Mouse (Mus musculus): ENCODE measurements around the gene Phf8. TPM values are rescaled to one million over a fixed set of nuclear protein-coding genes. Genes with fewer than 3 reads are reported as not detected.

Gene Phf8
- polyA plus RNA-seq, 1 experiment from 2014 or later = 17.6 TPM

DNA sequence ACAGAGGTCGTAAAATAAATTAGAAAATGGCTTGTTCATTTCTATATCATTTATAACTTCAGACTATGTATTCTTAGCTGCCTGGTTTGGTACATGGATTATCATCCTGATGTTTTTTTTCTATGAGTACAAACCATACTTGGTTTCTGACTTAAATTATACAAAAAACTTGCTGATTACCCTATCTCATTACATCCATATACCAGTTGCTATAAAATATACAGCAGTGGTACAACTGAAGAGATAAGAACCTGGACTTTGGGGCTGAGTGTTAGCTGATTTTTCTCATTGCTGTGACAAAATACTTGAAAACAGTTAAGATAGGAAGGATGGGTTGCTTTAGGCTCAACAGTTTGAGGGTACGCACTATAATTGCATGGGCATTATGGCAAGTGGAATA lies 6.8 kb upstream of the Phf8 start:
- Histone ChIP-seq H3K4me3 (ENCODE audit: low read depth, low read length) (no peak overlapping the region), H3K9ac (no peak overlapping the region), H3K4me2 (no peak overlapping the region), H3K27me3 (ENCODE audit: insufficient read depth, low read length) (no peaks in the 10 kb centered on the region), H3K9me3 (ENCODE audit: low read depth, low read length) (no peaks in the 10 kb centered on the region), H3K27ac (ENCODE audit: low read depth) (no peak overlapping the region), H3K4me1 (ENCODE audit: insufficient read depth) (no peaks in the 10 kb centered on the region), H3K36me3 (ENCODE audit: insufficient read depth) (no peaks in the 10 kb centered on the region)
- no peak for DNase-seq
- ATAC-seq (ENCODE audit: insufficient read depth) = no peak
- TF ChIP-seq CTCF (IDR thresholded peaks at IDR 0.05; ENCODE audit: low read depth) = no peak
- 87% methylated on average over 2 of the region's 2 CpGs for WGBS

DNA sequence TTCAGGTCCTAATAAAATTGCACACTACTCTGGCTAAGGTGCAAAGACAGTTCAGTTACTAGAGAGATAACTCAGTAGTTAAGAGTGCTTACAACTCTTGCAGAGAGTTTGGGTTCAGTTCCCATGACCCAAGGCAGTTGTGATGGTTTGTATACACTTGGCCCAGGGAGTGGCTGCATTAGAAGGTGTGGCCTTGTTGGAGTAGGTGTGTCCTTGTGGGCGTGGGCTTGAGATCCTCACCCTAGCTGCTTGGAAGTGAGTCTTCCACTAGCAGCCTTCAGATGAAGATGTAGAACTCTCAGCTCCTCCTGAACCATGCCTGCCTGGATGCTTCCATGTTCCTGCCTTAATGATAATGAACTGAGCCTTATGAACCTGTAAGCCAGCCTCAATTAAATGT lies 2.3 kb upstream of the Phf8 start:
- H3K4me1 ChIP-seq (ENCODE audit: insufficient read depth) = no peaks in the 10 kb centered on the region
- H3K4me3 ChIP-seq (ENCODE audit: low read depth, low read length) = no peak overlapping the region
- no peaks in the 10 kb centered on the region for H3K27me3 ChIP-seq (ENCODE audit: insufficient read depth, low read length)
- TF ChIP-seq CTCF (IDR thresholded peaks at IDR 0.05; ENCODE audit: low read depth) = no peak
- H3K27ac ChIP-seq (ENCODE audit: low read depth) = no peak overlapping the region
- no peak overlapping the region for H3K9ac ChIP-seq
- no peak for DNase-seq
- no peak overlapping the region for H3K4me2 ChIP-seq
- 53% methylated on average over 1 of the region's 1 CpGs for WGBS
- H3K9me3 ChIP-seq (ENCODE audit: low read depth, low read length) = no peaks in the 10 kb centered on the region
- ATAC-seq (ENCODE audit: insufficient read depth) = no peak
- H3K36me3 ChIP-seq (ENCODE audit: insufficient read depth) = no peaks in the 10 kb centered on the region

DNA sequence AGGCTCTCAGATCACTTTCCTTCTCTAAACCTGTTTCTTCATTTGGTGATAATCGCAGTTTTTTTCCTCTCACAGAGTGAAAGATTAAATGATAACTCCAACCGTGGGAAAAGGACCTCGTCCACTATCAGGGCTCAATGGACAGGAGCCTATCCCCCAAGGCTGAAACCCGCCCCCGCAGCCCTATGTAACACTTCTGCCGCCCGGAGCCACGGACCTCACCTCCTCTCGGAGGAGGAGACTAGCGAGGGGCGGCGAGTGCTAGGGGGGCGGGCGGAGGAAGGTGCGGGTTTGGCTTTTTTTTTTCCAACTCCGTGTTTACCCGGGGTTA lies 380 bp upstream of the Phf8 start:
- no peaks in the 10 kb centered on the region for H3K4me1 ChIP-seq (ENCODE audit: insufficient read depth)
- peak overlapping the region; percentile 98 for H3K27ac ChIP-seq (ENCODE audit: low read depth)
- peak overlapping the region; percentile 53 for H3K4me2 ChIP-seq
- peak overlapping the region; percentile 48; the same call in 1 of the 2 replicates for H3K9ac ChIP-seq
- ATAC-seq (ENCODE audit: insufficient read depth) (no peak; the same call in 1 of the 2 replicates), DNase-seq (no peak)
- peak overlapping the region; percentile 55 for H3K4me3 ChIP-seq (ENCODE audit: low read depth, low read length)
- no peaks in the 10 kb centered on the region for H3K36me3 ChIP-seq (ENCODE audit: insufficient read depth)
- no peak for TF ChIP-seq CTCF (IDR thresholded peaks at IDR 0.05; ENCODE audit: low read depth)
- H3K9me3 ChIP-seq (ENCODE audit: low read depth, low read length) = no peaks in the 10 kb centered on the region
- WGBS = 13% methylated on average over 17 of the region's 17 CpGs
- no peaks in the 10 kb centered on the region for H3K27me3 ChIP-seq (ENCODE audit: insufficient read depth, low read length)

DNA sequence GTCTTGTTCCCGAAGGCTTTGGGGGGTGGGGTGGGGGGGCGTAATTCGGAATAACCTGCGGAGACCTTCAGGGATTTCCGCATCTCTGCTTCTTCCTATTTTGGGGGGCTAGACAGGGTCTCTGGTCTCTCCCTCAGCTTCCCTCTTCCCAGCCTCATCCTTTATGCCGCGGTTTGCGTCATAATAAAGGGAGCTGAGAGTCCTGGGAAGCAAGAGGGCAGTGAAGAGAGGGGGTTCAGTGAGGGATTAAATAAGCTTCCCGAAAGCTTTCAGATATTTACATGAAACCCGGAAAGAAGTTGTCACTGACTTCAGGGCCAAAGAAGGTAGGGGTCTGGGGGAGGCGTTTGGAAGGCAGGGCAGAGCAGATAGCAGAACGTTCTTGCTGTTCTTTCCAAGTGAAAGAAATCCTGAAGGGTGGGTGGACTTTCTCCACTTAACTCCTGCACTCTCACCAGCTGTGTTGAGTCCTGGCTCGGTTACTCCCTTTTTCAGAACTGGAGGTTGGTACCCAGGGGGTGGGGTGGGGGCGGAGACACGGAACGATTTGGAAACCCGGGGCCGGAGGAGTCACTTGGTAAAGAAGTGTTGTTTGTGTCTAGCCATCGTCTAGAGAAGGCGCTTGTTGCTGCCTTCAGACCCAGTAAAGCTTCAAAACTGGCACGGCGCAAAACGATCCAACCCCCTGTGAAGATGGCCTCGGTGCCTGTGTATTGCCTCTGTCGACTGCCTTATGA lies 1.5 kb downstream of the Phf8 start:
- Histone ChIP-seq H3K4me2 (peak overlapping the region; percentile 69), H3K4me3 (ENCODE audit: low read depth, low read length) (peak overlapping the region; percentile 55), H3K27me3 (ENCODE audit: insufficient read depth, low read length) (no peaks in the 10 kb centered on the region), H3K9ac (peak overlapping the region; percentile 68), H3K9me3 (ENCODE audit: low read depth, low read length) (no peaks in the 10 kb centered on the region), H3K36me3 (ENCODE audit: insufficient read depth) (no peaks in the 10 kb centered on the region), H3K27ac (ENCODE audit: low read depth) (peak overlapping the region; percentile 12; the same call in 1 of the 2 replicates), H3K4me1 (ENCODE audit: insufficient read depth) (no peaks in the 10 kb centered on the region)
- peak; percentile 15 for DNase-seq
- WGBS = 12% methylated on average over 25 of the region's 25 CpGs
- no peak for TF ChIP-seq CTCF (IDR thresholded peaks at IDR 0.05; ENCODE audit: low read depth)
- ATAC-seq (ENCODE audit: insufficient read depth) = no peak

DNA sequence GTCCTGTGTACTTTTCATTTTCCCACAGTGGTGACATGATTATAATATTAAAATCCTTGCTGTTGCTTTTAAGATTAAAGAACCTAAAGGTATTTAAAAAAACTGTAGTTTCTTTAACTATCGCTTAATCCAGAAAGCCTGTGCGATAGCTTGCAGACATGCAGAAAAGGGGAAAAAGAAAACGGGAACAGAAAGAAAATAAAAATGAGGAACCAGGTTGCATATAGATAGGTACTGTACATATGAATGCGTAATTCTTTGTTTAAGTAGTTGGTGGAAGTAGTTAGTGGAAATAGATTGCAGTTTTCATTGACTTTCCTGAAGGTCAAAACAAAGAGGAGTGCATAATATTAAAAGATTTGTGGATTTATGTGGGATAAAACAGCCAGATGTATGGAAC lies 32.9 kb downstream of the Phf8 start:
- WGBS = 96% methylated on average over 4 of the region's 4 CpGs
- Histone ChIP-seq H3K36me3 (ENCODE audit: insufficient read depth) (0 out of 2 replicates have a peak, but pooled peaks cover 3% of the 10 kb centered on the region), H3K9ac (no peak overlapping the region), H3K9me3 (ENCODE audit: low read depth, low read length) (no peaks in the 10 kb centered on the region), H3K4me3 (ENCODE audit: low read depth, low read length) (no peak overlapping the region), H3K4me1 (ENCODE audit: insufficient read depth) (no peaks in the 10 kb centered on the region), H3K27ac (ENCODE audit: low read depth) (no peak overlapping the region), H3K27me3 (ENCODE audit: insufficient read depth, low read length) (no peaks in the 10 kb centered on the region), H3K4me2 (no peak overlapping the region)
- DNase-seq = no peak
- TF ChIP-seq CTCF (IDR thresholded peaks at IDR 0.05; ENCODE audit: low read depth) = no peak
- no peak for ATAC-seq (ENCODE audit: insufficient read depth)

DNA sequence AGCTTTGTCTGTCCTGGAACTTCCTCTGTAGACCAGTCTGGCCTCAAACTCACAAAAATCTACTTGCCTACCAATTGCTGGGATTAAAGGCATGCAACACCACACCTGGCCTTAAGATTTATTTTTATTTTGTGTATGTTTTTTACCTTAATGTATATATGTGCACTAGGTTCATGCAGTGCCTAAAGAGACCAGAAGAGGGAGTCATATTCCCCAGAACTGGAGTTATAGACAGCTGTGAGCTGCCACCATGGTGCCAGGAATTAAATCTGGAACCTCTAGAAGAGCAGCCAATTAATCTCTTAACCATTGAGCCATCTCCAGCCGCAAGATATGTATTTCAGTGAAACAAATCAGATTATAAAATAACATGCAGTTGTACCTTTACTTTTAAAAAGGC lies 54.7 kb downstream of the Phf8 start:
- Histone ChIP-seq H3K36me3 (ENCODE audit: insufficient read depth) (peaks cover 8% of the 10 kb centered on the region; the same call in 1 of the 2 replicates), H3K4me2 (no peak overlapping the region), H3K27me3 (ENCODE audit: insufficient read depth, low read length) (no peaks in the 10 kb centered on the region), H3K27ac (ENCODE audit: low read depth) (no peak overlapping the region), H3K9me3 (ENCODE audit: low read depth, low read length) (no peaks in the 10 kb centered on the region), H3K4me3 (ENCODE audit: low read depth, low read length) (no peak overlapping the region), H3K9ac (no peak overlapping the region), H3K4me1 (ENCODE audit: insufficient read depth) (no peaks in the 10 kb centered on the region)
- no peak for ATAC-seq (ENCODE audit: insufficient read depth)
- TF ChIP-seq CTCF (IDR thresholded peaks at IDR 0.05; ENCODE audit: low read depth) = no peak
- DNase-seq = peak; percentile 1
- WGBS = 87% methylated on average over 1 of the region's 1 CpGs

DNA sequence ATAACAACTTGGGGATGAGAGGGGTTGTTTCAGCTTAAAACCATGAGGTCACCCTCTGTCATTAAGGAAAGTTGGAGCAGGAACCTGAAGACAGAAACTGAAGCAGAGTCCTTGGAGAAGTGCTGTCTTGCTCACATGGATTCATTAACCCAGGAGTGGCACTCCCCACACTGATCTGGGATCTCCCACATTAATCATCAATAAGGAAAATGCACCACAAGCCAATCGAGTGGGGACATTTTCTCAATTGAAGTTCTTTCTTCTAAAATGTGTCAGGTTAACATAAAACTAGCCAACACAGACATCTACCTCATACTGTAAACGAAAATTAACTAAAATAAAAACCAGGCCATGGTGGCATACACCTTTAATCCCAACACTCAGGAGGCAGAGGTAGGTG lies 122.9 kb downstream of the Phf8 start:
- DNase-seq (no peak), ATAC-seq (ENCODE audit: insufficient read depth) (no peak)
- H3K9ac ChIP-seq = no peak overlapping the region
- H3K27me3 ChIP-seq (ENCODE audit: insufficient read depth, low read length) = no peaks in the 10 kb centered on the region
- H3K9me3 ChIP-seq (ENCODE audit: low read depth, low read length) = no peaks in the 10 kb centered on the region
- no peak for TF ChIP-seq CTCF (IDR thresholded peaks at IDR 0.05; ENCODE audit: low read depth)
- H3K4me1 ChIP-seq (ENCODE audit: insufficient read depth) = no peaks in the 10 kb centered on the region
- no peak overlapping the region for H3K4me2 ChIP-seq
- no peak overlapping the region for H3K4me3 ChIP-seq (ENCODE audit: low read depth, low read length)
- WGBS = 67% methylated on average over 2 of the region's 2 CpGs
- H3K36me3 ChIP-seq (ENCODE audit: insufficient read depth) = no peaks in the 10 kb centered on the region
- no peak overlapping the region for H3K27ac ChIP-seq (ENCODE audit: low read depth)

Data from lung, embryonic 14.5 days (tissue).